Mouse (Mus musculus) stomach, embryonic 15.5 days (tissue): ENCODE results near the gene Ccnd3. TPM values are rescaled to one million over a fixed set of nuclear protein-coding genes. Genes with fewer than 3 reads are reported as not detected.
"Not testable (repeated sequence)": the region's sequence is repeated elsewhere in the genome, so short reads cannot be mapped to it uniquely, and the experiment has no call there.

Experiments
- ATAC-seq: fragments of 200-750 bp; cut with Nextera tagmentation; 2 replicates; pipeline ENCODE4 v1.8.0; 2017; ENCODE audit warnings: low read depth, moderate number of reproducible peaks, moderate TSS enrichment; ENCODE audit not compliant: insufficient read depth, low FRiP score
- H3K27ac ChIP-seq: fragments of 300-500 bp; sonication (generic); 2 replicates; pipeline ENCODE4 v1.5.1; 2015; ENCODE audit warnings: mild to moderate bottlenecking, inconsistent platforms
- H3K27me3 ChIP-seq: fragments of 300-500 bp; sonication (generic); replicated peaks from 2 replicates; pipeline ENCODE4 v1.6.1; 2015; ENCODE audit warnings: inconsistent platforms
- H3K36me3 ChIP-seq: fragments of 300-500 bp; sonication (generic); 2 replicates; pipeline ENCODE4 v1.6.1; 2015; ENCODE audit warnings: inconsistent platforms
- H3K4me1 ChIP-seq: fragments of 300-500 bp; sonication (generic); 2 replicates; pipeline ENCODE4 v1.6.1; 2015; ENCODE audit warnings: inconsistent platforms
- H3K4me2 ChIP-seq: fragments of 300-500 bp; sonication (generic); 2 replicates; pipeline ENCODE4 v1.6.1; 2015; ENCODE audit warnings: mild to moderate bottlenecking, inconsistent platforms
- H3K4me3 ChIP-seq: fragments of 300-500 bp; sonication (generic); replicated peaks from 2 replicates; pipeline ENCODE4 v1.5.1; 2015; ENCODE audit warnings: inconsistent platforms
- H3K9ac ChIP-seq: fragments of 300-500 bp; sonication (generic); 2 replicates; pipeline ENCODE4 v1.6.1; 2015; ENCODE audit warnings: inconsistent platforms
- H3K9me3 ChIP-seq: fragments of 300-500 bp; sonication (generic); 2 replicates; pipeline ENCODE4 v1.6.1; 2016; ENCODE audit warnings: inconsistent platforms
- WGBS: fragments of 180-500 bp; shearing (Covaris S2); methylation state at CpG from one replicate; pipeline ENCODE4 v1.1.7; 2015; 5-methylcytosine and 5-hydroxymethylcytosine counted together
- polyA plus RNA-seq: library from polyadenylated mRNA; unstranded; fragments of >200 nt; fragmentation: Nextera tagmentation; extraction: Ambion mirVana; gene quantifications from 2 replicates; pipeline ENCODE4 v1.2.1, GENCODE M21; 2015

Ccnd3 gene
- polyA plus RNA-seq, 1 experiment from 2014 or later, result 408 TPM

GRCm38 (mm10) chr17:47616652-47617051, 111.8 kb downstream of the Ccnd3 start:
- Histone ChIP-seq H3K4me1 (peaks cover 12% of the 10 kb centered on the region), H3K9ac (no peak overlapping the region), H3K36me3 (peaks cover 23% of the 10 kb centered on the region), H3K9me3 (no peaks in the 10 kb centered on the region), H3K27me3 (no peaks in the 10 kb centered on the region), H3K4me3 (no peak overlapping the region), H3K27ac (no peak overlapping the region), H3K4me2 (no peak overlapping the region)
- no peak for ATAC-seq
- WGBS, result 91% methylated on average over 4 of the region's 4 CpGs

- ATAC-seq, result peak; percentile 88
- H3K36me3 ChIP-seq, result peaks cover 31% of the 10 kb centered on the region
Measured at GRCm38 (mm10) chr17:47617605-47618307, 112.9 kb downstream of the Ccnd3 start.

GRCm38 (mm10) chr17:47618556-47619311, 113.9 kb downstream of the Ccnd3 start:
- Histone ChIP-seq H3K27ac (no peak overlapping the region), H3K9me3 (no peaks in the 10 kb centered on the region), H3K27me3 (no peaks in the 10 kb centered on the region), H3K4me3 (no peak overlapping the region), H3K4me2 (no peak overlapping the region), H3K4me1 (no peaks in the 10 kb centered on the region), H3K36me3 (peaks cover 39% of the 10 kb centered on the region), H3K9ac (no peak overlapping the region)
- no peak for ATAC-seq
- WGBS, result 83% methylated on average over 13 of the region's 13 CpGs

More at GRCm38 (mm10) chr17:47617605-47618307, 112.9 kb downstream of the Ccnd3 start:
- H3K9ac ChIP-seq, result no peak overlapping the region
- H3K4me1 ChIP-seq, result peaks cover 3% of the 10 kb centered on the region
- WGBS, result 88% methylated on average over 9 of the region's 9 CpGs
- H3K27ac ChIP-seq, result no peak overlapping the region
- no peaks in the 10 kb centered on the region for H3K27me3 ChIP-seq
- no peaks in the 10 kb centered on the region for H3K9me3 ChIP-seq
- H3K4me3 ChIP-seq, result no peak overlapping the region
- no peak overlapping the region for H3K4me2 ChIP-seq

- 94% methylated on average over 14 of the region's 14 CpGs for WGBS
- Histone ChIP-seq H3K36me3 (peaks cover 32% of the 10 kb centered on the region), H3K9me3 (no peaks in the 10 kb centered on the region), H3K9ac (no peak overlapping the region), H3K27ac (no peak overlapping the region), H3K4me3 (no peak overlapping the region), H3K27me3 (no peaks in the 10 kb centered on the region), H3K4me1 (no peaks in the 10 kb centered on the region), H3K4me2 (no peak overlapping the region)
- no peak for ATAC-seq
Measured at GRCm38 (mm10) chr17:47622912-47623554, 118.2 kb downstream of the Ccnd3 start.

GRCm38 (mm10) chr17:47624572-47624971, 119.7 kb downstream of the Ccnd3 start:
- H3K4me3 ChIP-seq, H3K9me3 ChIP-seq, ATAC-seq, H3K27ac ChIP-seq, H3K9ac ChIP-seq, H3K4me1 ChIP-seq, H3K4me2 ChIP-seq, H3K27me3 ChIP-seq: not testable (repeated sequence)
- 93% methylated on average over 5 of the region's 5 CpGs for WGBS
- peaks cover 32% of the 10 kb centered on the region for H3K36me3 ChIP-seq

- no peak for ATAC-seq
- Histone ChIP-seq H3K9me3 (no peaks in the 10 kb centered on the region), H3K27ac (no peak overlapping the region), H3K27me3 (no peaks in the 10 kb centered on the region), H3K36me3 (peaks cover 27% of the 10 kb centered on the region), H3K4me1 (peaks cover 2% of the 10 kb centered on the region; the same call in 1 of the 2 replicates), H3K4me2 (no peak overlapping the region), H3K4me3 (no peak overlapping the region), H3K9ac (no peak overlapping the region)
- WGBS, result 97% methylated on average over 2 of the region's 2 CpGs
Measured at GRCm38 (mm10) chr17:47625088-47625487, 120.2 kb downstream of the Ccnd3 start.

- Histone ChIP-seq H3K27me3 (no peaks in the 10 kb centered on the region), H3K9ac (no peak overlapping the region), H3K4me2 (no peak overlapping the region), H3K36me3 (peaks cover 21% of the 10 kb centered on the region), H3K4me3 (no peak overlapping the region), H3K4me1 (peaks cover 9% of the 10 kb centered on the region; the same call in 1 of the 2 replicates), H3K9me3 (no peaks in the 10 kb centered on the region), H3K27ac (no peak overlapping the region)
- no peak for ATAC-seq
- WGBS, result 84% methylated on average over 5 of the region's 5 CpGs
Measured at GRCm38 (mm10) chr17:47626031-47626430, 121.2 kb downstream of the Ccnd3 start.

GRCm38 (mm10) chr17:47627791-47628190, 122.9 kb downstream of the Ccnd3 start:
- WGBS, result 72% methylated on average over 2 of the region's 2 CpGs
- Histone ChIP-seq H3K4me3 (no peak overlapping the region), H3K9me3 (no peaks in the 10 kb centered on the region), H3K27me3 (no peaks in the 10 kb centered on the region), H3K9ac (no peak overlapping the region), H3K36me3 (peaks cover 14% of the 10 kb centered on the region), H3K4me2 (peak overlapping the region; percentile 98; the same call in 1 of the 2 replicates), H3K4me1 (peaks cover 14% of the 10 kb centered on the region; the same call in 1 of the 2 replicates), H3K27ac (no peak overlapping the region)
- no peak for ATAC-seq

- ATAC-seq, result peak; percentile 91
- peaks cover 2% of the 10 kb centered on the region; the same call in 1 of the 2 replicates for H3K36me3 ChIP-seq
- H3K27me3 ChIP-seq, result no peaks in the 10 kb centered on the region
- peak overlapping the region; percentile 98 for H3K4me2 ChIP-seq
- peaks cover 16% of the 10 kb centered on the region; the same call in 1 of the 2 replicates for H3K4me1 ChIP-seq
- H3K9me3 ChIP-seq, result no peaks in the 10 kb centered on the region
- peak overlapping the region; percentile 83 for H3K4me3 ChIP-seq
- peak overlapping the region; percentile 71 for H3K9ac ChIP-seq
- peak overlapping the region; percentile 96 for H3K27ac ChIP-seq
- under 1% methylated on average over 61 of the region's 63 CpGs for WGBS
Measured at GRCm38 (mm10) chr17:47628851-47629676, 124.2 kb downstream of the Ccnd3 start.

GRCm38 (mm10) chr17:47629717-47630677, 125.1 kb downstream of the Ccnd3 start:
- Histone ChIP-seq H3K4me1 (peaks cover 16% of the 10 kb centered on the region; the same call in 1 of the 2 replicates), H3K36me3 (no peaks in the 10 kb centered on the region), H3K9me3 (no peaks in the 10 kb centered on the region), H3K9ac (peak overlapping the region; percentile 71), H3K4me3 (peak overlapping the region; percentile 83), H3K4me2 (peak overlapping the region; percentile 98), H3K27me3 (no peaks in the 10 kb centered on the region), H3K27ac (peak overlapping the region; percentile 96)
- WGBS, result under 1% methylated on average over 42 of the region's 61 CpGs
- peak; percentile 37 for ATAC-seq
